Mouse (Mus musculus) myocyte (in vitro differentiated cells): ENCODE results near the gene Olfr1395.

Source experiments
- E2F4 ChIP-seq: IDR thresholded peaks from one replicate; pipeline ENCODE4 v1.6.1; 2011; ENCODE audit warnings: mild to moderate bottlenecking, control low read depth, moderate library complexity; ENCODE audit not compliant: insufficient read depth
- MAX ChIP-seq: IDR thresholded peaks from one replicate; pipeline ENCODE4 v1.6.1; 2011; ENCODE audit warnings: low read depth, mild to moderate bottlenecking, control low read depth
- MYOD1 ChIP-seq, 3 experiments: IDR thresholded peaks; one replicate each; pipeline ENCODE4 v1.6.1; 2011; ENCODE audit warnings: control low read depth in 2 of 3, low read depth in 2 of 3, mild to moderate bottlenecking in 2 of 3, moderate library complexity in 1 of 3; ENCODE audit not compliant: insufficient read length in 2 of 3, control insufficient read depth in 1 of 3
- POLR2A ChIP-seq: IDR thresholded peaks from one replicate; pipeline ENCODE4 v1.6.1; 2011; ENCODE audit warnings: low read depth, mild to moderate bottlenecking, control low read depth, moderate library complexity; ENCODE audit not compliant: insufficient read length
- POLR2AphosphoS2 ChIP-seq: IDR thresholded peaks from one replicate; pipeline ENCODE4 v1.6.1; 2011; ENCODE audit warnings: low read depth, control low read depth; ENCODE audit not compliant: insufficient read length
- USF1 ChIP-seq: IDR thresholded peaks from one replicate; pipeline ENCODE4 v1.6.1; 2011; ENCODE audit warnings: low read depth, mild to moderate bottlenecking, control low read depth, moderate library complexity

DNA sequence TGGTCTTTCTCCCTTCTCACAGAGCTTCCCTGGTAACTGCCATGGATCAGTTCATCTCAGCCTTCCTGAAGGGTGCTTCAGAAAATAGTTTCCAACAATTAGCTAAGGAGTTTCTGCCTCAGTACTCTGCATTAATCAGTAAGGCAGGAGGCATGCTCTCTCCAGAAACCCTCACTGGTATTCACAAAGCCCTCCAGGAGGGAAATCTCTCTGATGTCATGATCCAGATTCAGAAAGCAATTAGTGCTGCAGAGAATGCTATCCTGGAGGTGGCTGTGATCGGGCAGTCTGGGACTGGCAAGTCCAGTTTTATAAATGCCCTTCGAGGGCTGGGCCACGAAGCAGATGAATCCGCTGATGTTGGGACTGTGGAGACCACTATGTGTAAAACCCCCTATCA, 46.7 kb upstream of the Olfr1395 start:
- TF ChIP-seq MAX (no peak), E2F4 (no peak), POLR2AphosphoS2 (no peak), USF1 (no peak), POLR2A (no peak), MYOD1 (IDR thresholded peaks at IDR 0.05; ENCODE audit: control insufficient read depth in 1 of 3, insufficient read length in 2 of 3, low read depth in 2 of 3) (no peak)
